Mouse (Mus musculus): ENCODE data around the gene Prpsap1. TPM values are rescaled to one million over a fixed set of nuclear protein-coding genes. Genes with fewer than 3 reads are reported as not detected.

The Prpsap1 gene
- total and polyA plus RNA-seq, 3 experiments: 79.8 to 114 (median 114) TPM

GRCm38 (mm10) chr11:116459786-116460185 is 34.2 kb downstream of the Prpsap1 start:
- H3K27me3 ChIP-seq (replicated peaks): peaks cover 14% of the 10 kb centered on the region
- H3K9ac ChIP-seq (ENCODE audit: insufficient read depth, low read depth): no peak overlapping the region
- H3K4me2 ChIP-seq (ENCODE audit: insufficient read depth, low read depth, poor library complexity, severe bottlenecking): no peak overlapping the region
- H3K4me1 ChIP-seq (ENCODE audit: control insufficient read depth in 1 of 2, insufficient read depth in 2 of 2): peaks cover 7 to 8% of the 10 kb centered on the region in 2 experiments
- no peak for DNase-seq (ENCODE audit: extremely low read depth)
- in situ Hi-C loops (cut with MboI; ENCODE audit: low pct_ligation_motif_present, low pct_unique_long_range_greater_than_20kb, low sequenced_read_pairs): loop anchor here (5.0 kb wide), 1 partner anchor 237 kb away; no protein-coding TSS in a partner anchor
- dilution Hi-C loops (cut with MboI; ENCODE audit: extremely low pct_ligation_motif_present, extremely low pct_unique_long_range_greater_than_20kb, low sequenced_read_pairs): no loop called here
- no peaks in the 10 kb centered on the region for H3K79me2 ChIP-seq (replicated peaks; ENCODE audit: control insufficient read depth, extremely low read depth, insufficient read depth, poor library complexity, severe bottlenecking)
- no peak overlapping the region for H3K27ac ChIP-seq (ENCODE audit: insufficient read depth, low read depth)
- no peaks in the 10 kb centered on the region for H3K9me3 ChIP-seq (replicated peaks; ENCODE audit: low read length)
- no peaks in the 10 kb centered on the region for H3K36me3 ChIP-seq (replicated peaks in 1 of 2; ENCODE audit: control insufficient read depth in 1 of 2, insufficient read depth in 1 of 2, low read length in 1 of 2)
- TF ChIP-seq ZNF384 (IDR thresholded peaks at IDR 0.05; ENCODE audit: low read depth, low read length): no peak
- TF ChIP-seq POLR2AphosphoS2 (IDR thresholded peaks at IDR 0.05; ENCODE audit: low read depth, low read length): no peak
- TF ChIP-seq CTCF (conservative IDR thresholded peaks at IDR 0.05 in 1 of 2, IDR thresholded peaks at IDR 0.05 in 1 of 2; ENCODE audit: low read depth in 2 of 2, low read length in 2 of 2): no peak
- no peak for TF ChIP-seq PAX5 (IDR thresholded peaks at IDR 0.05; ENCODE audit: low read length)
- TF ChIP-seq MAZ (IDR thresholded peaks at IDR 0.05; ENCODE audit: low read depth, low read length): no peak
- no peak for TF ChIP-seq MAX (IDR thresholded peaks at IDR 0.05; ENCODE audit: low read length)
- no peak for TF ChIP-seq CHD2 (IDR thresholded peaks at IDR 0.05; ENCODE audit: low read length)
- TF ChIP-seq NELFE (IDR thresholded peaks at IDR 0.05; ENCODE audit: low read depth, low read length): no peak
- TF ChIP-seq EP300 (IDR thresholded peaks at IDR 0.05; ENCODE audit: low read length): no peak
- no peak for TF ChIP-seq RAD21 (IDR thresholded peaks at IDR 0.05; ENCODE audit: low read depth, low read length)
- TF ChIP-seq TCF12 (IDR thresholded peaks at IDR 0.05; ENCODE audit: low read depth, low read length): no peak
- TF ChIP-seq GABPA (IDR thresholded peaks at IDR 0.05; ENCODE audit: insufficient replicate concordance, low read depth, low read length): no peak
- no peak for TF ChIP-seq KAT2A (IDR thresholded peaks at IDR 0.05; ENCODE audit: insufficient replicate concordance, low read length)
- TF ChIP-seq MYC (IDR thresholded peaks at IDR 0.05; ENCODE audit: low read depth, low read length): no peak
- no peak for TF ChIP-seq HCFC1 (IDR thresholded peaks at IDR 0.05; ENCODE audit: low read depth, low read length)
- no peak overlapping the region for H3K4me3 ChIP-seq (replicated peaks in 1 of 3; ENCODE audit: low read depth in 2 of 3, low read length in 2 of 3, poor library complexity in 1 of 3)

- dilution Hi-C loops (cut with MboI; ENCODE audit: extremely low pct_ligation_motif_present, extremely low pct_unique_long_range_greater_than_20kb, low sequenced_read_pairs) (no loop called here), in situ Hi-C loops (cut with MboI; ENCODE audit: low pct_ligation_motif_present, low pct_unique_long_range_greater_than_20kb, low sequenced_read_pairs) (loop anchor here (5.0 kb wide), 1 partner anchor 234 kb away; no protein-coding TSS in a partner anchor)
- Histone ChIP-seq H3K4me2 (ENCODE audit: insufficient read depth, low read depth, poor library complexity, severe bottlenecking) (no peak overlapping the region), H3K9me3 (replicated peaks; ENCODE audit: low read length) (peaks cover under 1% of the 10 kb centered on the region), H3K4me3 (replicated peaks in 1 of 3; ENCODE audit: low read depth in 2 of 3, low read length in 2 of 3, poor library complexity in 1 of 3) (no peak overlapping the region), H3K9ac (ENCODE audit: insufficient read depth, low read depth) (no peak overlapping the region), H3K4me1 (ENCODE audit: control insufficient read depth in 1 of 2, insufficient read depth in 2 of 2) (peaks cover 0 to 4% of the 10 kb centered on the region in 2 experiments; a peak in 2 of 4 replicates), H3K36me3 (replicated peaks in 1 of 2; ENCODE audit: control insufficient read depth in 1 of 2, insufficient read depth in 1 of 2, low read length in 1 of 2) (no peaks in the 10 kb centered on the region), H3K27ac (ENCODE audit: insufficient read depth, low read depth) (no peak overlapping the region), H3K27me3 (replicated peaks) (peaks cover 20% of the 10 kb centered on the region), H3K79me2 (replicated peaks; ENCODE audit: control insufficient read depth, extremely low read depth, insufficient read depth, poor library complexity, severe bottlenecking) (no peaks in the 10 kb centered on the region)
- DNase-seq (ENCODE audit: extremely low read depth): no peak
- no peak for TF ChIP-seq HCFC1 (IDR thresholded peaks at IDR 0.05; ENCODE audit: low read depth, low read length)
- no peak for TF ChIP-seq POLR2AphosphoS2 (IDR thresholded peaks at IDR 0.05; ENCODE audit: low read depth, low read length)
- TF ChIP-seq ZKSCAN1 (IDR thresholded peaks at IDR 0.05; ENCODE audit: borderline replicate concordance, low read depth, low read length): no peak
- TF ChIP-seq USF1 (IDR thresholded peaks at IDR 0.05; ENCODE audit: low read depth, low read length): no peak
- no peak for TF ChIP-seq MAX (IDR thresholded peaks at IDR 0.05; ENCODE audit: low read length)
- no peak for TF ChIP-seq ZC3H11A (IDR thresholded peaks at IDR 0.05; ENCODE audit: low read depth, low read length)
- TF ChIP-seq ETS1 (conservative IDR thresholded peaks at IDR 0.05; ENCODE audit: low read depth, low read length): no peak
- TF ChIP-seq ELF1 (IDR thresholded peaks at IDR 0.05; ENCODE audit: low read depth, low read length): no peak
- TF ChIP-seq ZNF384 (IDR thresholded peaks at IDR 0.05; ENCODE audit: low read depth, low read length): no peak
- TF ChIP-seq NELFE (IDR thresholded peaks at IDR 0.05; ENCODE audit: low read depth, low read length): no peak
- no peak for TF ChIP-seq CTCF (conservative IDR thresholded peaks at IDR 0.05 in 1 of 2, IDR thresholded peaks at IDR 0.05 in 1 of 2; ENCODE audit: low read depth in 2 of 2, low read length in 2 of 2)
These were observed 37.8 kb downstream of the Prpsap1 start for GRCm38 (mm10) chr11:116456234-116456633.

Measured in CH12.LX (cell line).